Mouse (Mus musculus) spleen, postnatal 4 days (tissue): ENCODE measurements around the gene Kcnb1.

ENCODE experiments used
- DNase-seq, 2 experiments: peaks; one replicate each; pipeline ENCODE4 v3.0.0; 2022; ENCODE audit warnings: low spot score in 2 of 2

Gene Kcnb1

DNA sequence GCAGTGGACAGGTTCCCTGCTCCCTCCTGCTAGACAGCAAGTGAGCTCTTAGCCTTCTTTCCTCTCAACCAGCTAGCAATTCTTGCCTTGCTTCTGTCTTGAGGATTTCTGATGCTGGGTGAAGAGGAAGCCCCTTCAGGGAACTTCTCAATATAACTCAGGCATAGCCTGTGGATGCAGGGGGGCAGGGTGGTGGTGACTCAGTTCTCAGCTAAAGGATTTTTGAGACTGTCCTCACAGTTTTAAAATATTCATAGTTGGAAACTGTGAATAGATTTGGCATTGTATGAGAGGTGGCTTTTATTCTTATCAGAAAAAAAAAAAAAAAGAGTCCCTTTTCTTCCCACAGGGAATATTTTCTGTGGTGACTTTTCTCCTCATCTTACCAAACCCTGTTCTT, 129.2 kb downstream of the Kcnb1 start:
- DNase-seq: no peak

DNA sequence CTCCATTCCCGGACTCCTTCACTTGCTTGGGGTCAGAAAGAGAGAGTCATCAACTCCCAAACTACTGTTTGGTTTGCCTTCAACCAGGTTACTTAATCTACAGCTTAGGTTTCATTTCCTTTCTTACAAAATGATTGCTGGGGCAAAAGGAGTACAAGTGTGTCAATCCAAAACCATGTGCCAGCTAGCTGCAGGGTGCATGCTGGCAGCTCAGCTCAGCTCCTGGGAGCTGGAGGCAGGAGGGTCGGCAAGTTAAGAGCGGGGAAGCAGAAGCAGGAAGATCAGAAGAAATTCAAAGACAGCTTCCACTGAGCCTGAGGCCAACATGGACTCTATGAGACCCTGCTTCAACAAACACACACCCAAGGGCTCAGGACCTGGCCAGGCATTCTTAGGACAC, 129.6 kb downstream of the Kcnb1 start:
- DNase-seq: no peak

- no peak for DNase-seq
Measured at GRCm38 (mm10) chr2:167059960-167060359, 130.0 kb downstream of the Kcnb1 start.

DNA sequence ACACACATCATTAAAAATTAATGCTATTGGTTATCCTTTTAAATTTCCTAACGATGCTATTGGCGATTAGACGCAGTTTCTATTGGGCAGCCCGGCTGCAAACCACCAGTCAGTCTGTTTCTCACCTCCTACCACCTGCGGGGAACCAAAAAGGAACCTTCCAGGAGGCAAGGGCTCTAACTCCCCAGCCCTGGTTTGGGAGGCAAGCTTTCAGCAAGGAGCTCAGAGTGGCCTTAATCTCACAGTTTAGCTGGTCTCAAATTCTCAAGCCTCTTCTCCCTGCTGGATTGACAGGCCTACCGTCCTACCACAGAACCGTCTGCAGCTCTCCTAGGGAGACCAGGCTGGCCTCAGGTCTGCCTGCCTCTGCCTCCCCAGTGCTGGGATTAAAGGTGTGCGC, 130.4 kb downstream of the Kcnb1 start:
- DNase-seq: no peak

DNA sequence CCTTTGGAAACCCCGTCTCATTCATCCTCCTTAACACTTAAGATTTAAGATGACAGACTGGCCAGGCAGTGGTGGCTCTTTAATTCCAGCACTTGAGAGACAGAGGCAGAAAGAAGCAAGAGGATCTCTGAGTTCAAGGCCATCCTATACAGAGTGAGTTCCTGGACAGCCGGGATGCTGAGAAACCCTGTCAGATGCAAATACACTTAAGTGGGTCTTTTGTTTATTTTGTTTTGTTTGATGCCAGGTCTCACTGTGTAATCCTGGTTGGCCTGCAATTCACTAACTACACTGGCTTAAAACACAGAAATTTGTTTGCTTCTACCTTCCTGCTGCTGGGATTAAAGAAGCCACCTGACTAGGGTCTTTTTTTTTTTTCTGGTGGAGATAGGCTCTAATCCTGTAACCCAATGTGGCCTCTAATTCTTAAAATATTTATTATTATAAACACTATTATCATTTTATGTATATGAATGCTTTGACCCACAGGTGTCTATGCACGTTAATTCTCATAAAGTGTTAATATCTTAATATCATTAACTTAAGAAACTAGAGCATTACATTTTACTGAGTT, 131.1 kb downstream of the Kcnb1 start:
- DNase-seq: no peak

DNA sequence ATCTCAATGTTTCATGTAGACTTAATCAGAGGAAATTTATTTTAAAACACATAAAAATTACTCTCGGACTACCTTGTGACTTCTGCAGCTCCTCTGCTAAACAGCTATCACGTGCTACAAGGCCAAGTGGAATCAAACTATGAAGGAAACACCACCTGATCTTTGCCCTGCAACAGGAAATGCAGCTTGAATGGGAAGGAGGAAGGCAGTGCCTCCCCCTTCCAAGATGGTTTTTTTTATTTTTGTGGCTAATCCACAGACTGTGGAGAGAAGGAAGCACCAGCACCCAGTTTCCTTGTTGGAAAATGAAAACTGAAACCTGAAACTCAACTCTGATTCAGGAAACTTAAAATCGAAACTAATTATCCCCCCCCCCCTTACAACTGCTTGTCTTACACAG, 131.8 kb downstream of the Kcnb1 start:
- no peak for DNase-seq

- no peak for DNase-seq
Measured at GRCm38 (mm10) chr2:167056942-167057323, 133.0 kb downstream of the Kcnb1 start.

DNA sequence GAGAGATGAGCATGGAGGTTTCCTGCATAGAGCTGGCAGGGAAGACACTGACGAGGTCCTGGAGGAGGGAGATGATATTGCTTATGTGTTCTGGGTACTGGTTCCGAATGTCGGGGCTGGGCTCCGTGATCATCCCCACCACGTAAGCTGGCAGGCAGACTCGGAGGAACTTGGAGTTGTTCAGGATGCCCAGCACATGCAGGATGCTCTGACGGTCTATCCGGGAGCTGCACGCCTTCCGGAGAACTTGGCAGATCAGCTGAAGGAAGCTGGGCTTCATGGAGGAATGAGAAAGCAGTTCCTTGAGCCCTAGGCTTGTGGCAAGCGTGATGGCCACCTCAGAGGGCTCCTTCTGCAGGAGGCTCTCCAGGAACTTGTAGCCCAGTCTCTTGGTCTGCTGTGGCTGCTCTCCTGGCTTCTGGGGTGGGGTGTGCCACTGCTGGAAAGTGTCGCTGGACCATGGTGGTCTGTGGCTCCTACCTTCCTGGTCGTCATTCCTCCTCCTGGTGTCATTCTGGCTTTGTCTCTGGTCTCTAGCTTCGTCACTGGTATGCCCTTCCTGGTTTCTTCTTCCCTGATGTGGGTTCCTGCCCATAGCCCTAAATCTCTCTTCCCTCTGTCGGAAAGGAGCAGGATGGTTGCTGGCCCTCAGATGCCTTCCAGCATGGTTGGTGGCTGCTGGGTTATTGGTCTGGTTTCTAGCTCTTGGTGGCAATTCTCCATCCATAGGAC, 133.6 kb downstream of the Kcnb1 start:
- DNase-seq: no peak

- DNase-seq: no peak
Measured at GRCm38 (mm10) chr2:167055386-167055785, 134.6 kb downstream of the Kcnb1 start.

DNA sequence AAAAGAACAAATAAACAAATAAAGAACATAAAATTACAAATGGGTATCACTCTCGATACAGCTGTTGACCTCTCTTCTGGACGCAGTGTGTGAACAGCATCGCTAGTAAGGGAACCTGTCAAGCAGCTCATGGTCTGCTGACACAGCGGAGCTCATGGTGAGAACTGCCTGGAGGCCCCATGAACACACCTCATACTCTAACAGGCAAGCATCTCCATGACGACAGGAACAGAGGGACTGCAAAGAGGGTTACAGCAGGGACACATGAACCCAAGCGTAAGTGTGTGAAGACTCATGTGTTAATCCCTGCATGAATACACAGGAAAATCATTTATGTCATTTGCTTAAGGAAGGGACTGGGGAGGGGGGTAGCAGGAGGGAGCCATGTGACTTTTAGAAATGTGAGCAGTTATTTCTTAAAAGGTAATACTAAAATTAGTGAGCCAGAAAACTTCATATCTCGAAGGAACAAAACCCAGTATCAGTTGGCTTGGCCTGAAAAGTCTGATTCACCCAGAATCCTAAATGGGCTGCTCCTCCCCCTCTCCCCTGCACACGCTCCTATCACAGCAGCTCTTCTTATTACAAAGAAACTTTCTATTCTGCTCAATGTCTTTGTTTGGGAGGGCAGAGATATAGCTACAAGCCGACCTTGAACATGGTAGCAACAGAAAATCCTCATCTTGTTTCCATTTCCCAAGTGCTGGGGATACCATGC, 136.7 kb downstream of the Kcnb1 start:
- DNase-seq: no peak

GRCm38 (mm10) chr2:167048698-167049358, 141.1 kb downstream of the Kcnb1 start:
- no peak for DNase-seq

- no peak for DNase-seq
Measured at GRCm38 (mm10) chr2:167048223-167048622, 141.7 kb downstream of the Kcnb1 start.
